Mouse (Mus musculus): ENCODE measurements around the gene Ltf. TPM values are rescaled to one million over a fixed set of nuclear protein-coding genes. Genes with fewer than 3 reads are reported as not detected.

The Ltf gene
- polyA plus RNA-seq (2014; fragmentation: Illumina TruSeq; extraction: RNeasy Lipid Tissue Mini Kit (QIAGEN cat#74804); ENCODE audit: low read depth, low replicate concordance) = not detected

DNA sequence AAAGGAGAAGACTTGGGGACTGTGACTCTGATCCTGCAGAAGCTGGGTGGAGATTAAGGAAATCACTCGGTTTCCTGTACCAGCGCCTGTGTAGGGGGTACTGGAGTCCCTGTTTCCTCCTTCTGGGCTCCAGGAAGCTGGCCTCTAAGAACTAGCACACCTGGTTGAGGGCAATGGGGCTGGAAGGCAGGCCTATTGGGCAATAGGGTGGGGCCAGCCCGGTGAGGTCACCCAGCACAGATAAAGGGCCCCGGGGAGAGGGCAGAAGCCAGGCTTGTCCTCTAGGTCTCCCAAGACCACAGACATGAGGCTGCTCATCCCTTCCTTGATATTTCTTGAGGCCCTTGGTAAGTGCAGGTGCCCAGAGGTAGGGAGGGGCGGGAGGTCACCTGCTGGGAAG is at the start of gene Ltf:
Gene Ltf (plus strand): TSS at position 250 of the 400 bp plus-strand sequence.

DNA sequence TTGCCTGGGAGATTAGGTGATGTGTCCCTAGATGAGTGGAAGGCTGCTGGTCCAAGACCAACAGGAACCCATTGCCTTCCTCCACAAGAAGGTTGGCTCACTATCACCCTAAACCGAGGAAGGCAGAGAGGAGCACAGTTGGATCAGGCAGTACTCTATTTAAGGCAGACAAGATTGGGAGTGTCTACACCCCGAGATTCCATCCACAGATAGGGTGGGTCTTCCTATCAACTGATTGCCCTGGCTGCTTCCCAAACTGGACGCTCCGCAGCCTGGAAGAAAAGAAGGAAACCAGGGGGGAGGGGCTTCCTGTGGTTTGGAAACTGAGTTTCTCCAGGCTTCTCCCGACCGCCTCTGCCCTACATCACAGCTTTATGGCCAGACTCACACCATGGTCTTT is 28.9 kb upstream of the Ltf start, which contains the start of gene Rtp3:
Gene Rtp3 (minus strand): TSS at position 380 of the 400 bp plus-strand sequence.

DNA sequence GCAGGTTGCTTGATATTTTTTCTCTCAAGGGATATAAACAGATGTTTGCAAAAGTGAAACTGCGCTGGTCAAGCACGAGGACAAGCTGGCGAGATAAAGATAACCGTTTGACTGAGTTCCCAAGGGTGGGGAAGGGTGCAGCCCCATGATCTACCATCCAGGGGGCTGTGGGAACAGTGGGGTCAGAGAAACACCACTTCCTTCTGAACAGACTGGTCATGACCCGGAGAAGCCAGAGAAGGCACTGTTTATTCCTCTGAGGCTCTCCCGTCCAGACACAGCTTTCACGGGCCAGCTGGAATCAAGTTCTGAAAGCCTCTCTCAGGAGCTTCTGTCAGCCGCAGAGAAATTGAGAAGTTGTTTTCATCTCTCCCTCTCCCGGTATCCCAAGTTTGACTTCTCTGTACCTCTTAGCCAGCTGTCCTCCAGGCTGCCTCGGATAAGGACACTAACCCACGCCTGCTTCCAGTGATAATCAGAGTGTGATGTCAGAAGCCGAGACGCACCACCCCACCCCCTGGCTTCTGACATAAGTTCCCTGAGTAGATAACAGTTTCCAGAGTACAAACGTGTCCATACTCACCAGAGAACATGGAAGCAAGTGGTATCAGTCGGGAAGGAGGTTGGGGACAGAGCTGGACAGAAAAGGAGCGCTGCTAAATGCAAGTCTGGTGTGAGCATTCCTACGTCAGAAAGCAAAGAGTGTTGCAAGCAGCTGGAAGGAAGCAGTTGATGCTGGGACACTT is 37.9 kb downstream of the Ltf start, which contains the start of gene Ccrl2:
Gene Ccrl2 (minus strand): TSS at position 722 of the 746 bp plus-strand sequence.

Other genes starting within 250 kb of the Ltf start
- not detected for gene Prss42, start 221.1 kb upstream of the Ltf start, polyA plus RNA-seq (2014; fragmentation: Illumina TruSeq; extraction: RNeasy Lipid Tissue Mini Kit (QIAGEN cat#74804); ENCODE audit: low read depth, low replicate concordance)
- not detected for gene Prss44, start 205.3 kb upstream of the Ltf start, polyA plus RNA-seq (2014; fragmentation: Illumina TruSeq; extraction: RNeasy Lipid Tissue Mini Kit (QIAGEN cat#74804); ENCODE audit: low read depth, low replicate concordance)
- gene Prss43, start 192.6 kb upstream of the Ltf start, polyA plus RNA-seq (2014; fragmentation: Illumina TruSeq; extraction: RNeasy Lipid Tissue Mini Kit (QIAGEN cat#74804); ENCODE audit: low read depth, low replicate concordance) = not detected
- gene Prss45, start 184.7 kb upstream of the Ltf start, polyA plus RNA-seq (2014; fragmentation: Illumina TruSeq; extraction: RNeasy Lipid Tissue Mini Kit (QIAGEN cat#74804); ENCODE audit: low read depth, low replicate concordance) = not detected
- not detected for gene Prss46, start 174.8 kb upstream of the Ltf start, polyA plus RNA-seq (2014; fragmentation: Illumina TruSeq; extraction: RNeasy Lipid Tissue Mini Kit (QIAGEN cat#74804); ENCODE audit: low read depth, low replicate concordance)
- not detected for gene Prss50, start 161.3 kb upstream of the Ltf start, polyA plus RNA-seq (2014; fragmentation: Illumina TruSeq; extraction: RNeasy Lipid Tissue Mini Kit (QIAGEN cat#74804); ENCODE audit: low read depth, low replicate concordance)
- gene Als2cl, start 139.4 kb upstream of the Ltf start, polyA plus RNA-seq (2014; fragmentation: Illumina TruSeq; extraction: RNeasy Lipid Tissue Mini Kit (QIAGEN cat#74804); ENCODE audit: low read depth, low replicate concordance) = 3.4 TPM
- gene Tmie, start 139.2 kb upstream of the Ltf start, polyA plus RNA-seq (2014; fragmentation: Illumina TruSeq; extraction: RNeasy Lipid Tissue Mini Kit (QIAGEN cat#74804); ENCODE audit: low read depth, low replicate concordance) = 0.35 TPM
- gene Fam240a, start 102.4 kb upstream of the Ltf start, polyA plus RNA-seq (2014; fragmentation: Illumina TruSeq; extraction: RNeasy Lipid Tissue Mini Kit (QIAGEN cat#74804); ENCODE audit: low read depth, low replicate concordance) = not detected
- not detected for gene Tdgf1, start 73.1 kb upstream of the Ltf start, polyA plus RNA-seq (2014; fragmentation: Illumina TruSeq; extraction: RNeasy Lipid Tissue Mini Kit (QIAGEN cat#74804); ENCODE audit: low read depth, low replicate concordance)
- 0.35 TPM for gene Lrrc2, start 67.7 kb upstream of the Ltf start, polyA plus RNA-seq (2014; fragmentation: Illumina TruSeq; extraction: RNeasy Lipid Tissue Mini Kit (QIAGEN cat#74804); ENCODE audit: low read depth, low replicate concordance)
- gene Rtp3, start 28.7 kb upstream of the Ltf start, polyA plus RNA-seq (2014; fragmentation: Illumina TruSeq; extraction: RNeasy Lipid Tissue Mini Kit (QIAGEN cat#74804); ENCODE audit: low read depth, low replicate concordance) = 0.22 TPM
- 0.98 TPM for gene Ccrl2, start 38.2 kb downstream of the Ltf start, polyA plus RNA-seq (2014; fragmentation: Illumina TruSeq; extraction: RNeasy Lipid Tissue Mini Kit (QIAGEN cat#74804); ENCODE audit: low read depth, low replicate concordance)
- gene Lrrfip2, start 98.3 kb downstream of the Ltf start, polyA plus RNA-seq (2014; fragmentation: Illumina TruSeq; extraction: RNeasy Lipid Tissue Mini Kit (QIAGEN cat#74804); ENCODE audit: low read depth, low replicate concordance) = 169 TPM

Data from sigmoid colon, adult 10 weeks (tissue).